Mouse (Mus musculus): ENCODE results near the gene Orai1. TPM values are rescaled to one million over a fixed set of nuclear protein-coding genes. Genes with fewer than 3 reads are reported as not detected.

Orai1 gene
- polyA plus RNA-seq, 1 experiment = 63.2 TPM

GRCm38 (mm10) chr5:123011705-123012104 is 3.2 kb upstream of the Orai1 start:
- no peaks in the 10 kb centered on the region for H3K36me3 ChIP-seq (ENCODE audit: control insufficient read depth, insufficient read depth, low read length)
- DNase-seq = no peak
- WGBS = 93% methylated on average over 9 of the region's 9 CpGs
- no peak overlapping the region for H3K4me3 ChIP-seq (ENCODE audit: insufficient read depth, low read depth, low read length)
- no peaks in the 10 kb centered on the region for H3K27me3 ChIP-seq (replicated peaks; ENCODE audit: control insufficient read depth, insufficient read depth, low read length)
- no peak for TF ChIP-seq CTCF (conservative IDR thresholded peaks at IDR 0.05; ENCODE audit: insufficient read depth, insufficient read length, low read depth, low read length)
- no peak for TF ChIP-seq POLR2A (IDR thresholded peaks at IDR 0.05; ENCODE audit: low read depth, low read length)
- H3K27ac ChIP-seq (ENCODE audit: insufficient read depth, low read depth, low read length) = no peak overlapping the region
- peaks cover 8% of the 10 kb centered on the region; the same call in 1 of the 2 replicates for H3K4me1 ChIP-seq (ENCODE audit: control insufficient read depth, insufficient read depth, low read length)

GRCm38 (mm10) chr5:123013599-123014315 is 1.1 kb upstream of the Orai1 start:
- no peak overlapping the region for H3K27ac ChIP-seq (ENCODE audit: insufficient read depth, low read depth, low read length)
- DNase-seq = peak; percentile 79

GRCm38 (mm10) chr5:123015915-123016314 is 1.0 kb downstream of the Orai1 start:
- TF ChIP-seq CTCF (conservative IDR thresholded peaks at IDR 0.05; ENCODE audit: insufficient read depth, insufficient read length, low read depth, low read length) = no peak
- no peak for TF ChIP-seq POLR2A (IDR thresholded peaks at IDR 0.05; ENCODE audit: low read depth, low read length)
- DNase-seq = no peak
- 32% methylated on average over 8 of the region's 8 CpGs for WGBS
- Histone ChIP-seq H3K27ac (ENCODE audit: insufficient read depth, low read depth, low read length) (peak overlapping the region; percentile 90), H3K27me3 (replicated peaks; ENCODE audit: control insufficient read depth, insufficient read depth, low read length) (no peaks in the 10 kb centered on the region), H3K36me3 (ENCODE audit: control insufficient read depth, insufficient read depth, low read length) (no peaks in the 10 kb centered on the region), H3K4me1 (ENCODE audit: control insufficient read depth, insufficient read depth, low read length) (peaks cover 22% of the 10 kb centered on the region), H3K4me3 (ENCODE audit: insufficient read depth, low read depth, low read length) (peak overlapping the region; percentile 96)

More at GRCm38 (mm10) chr5:123013599-123014315, 1.1 kb upstream of the Orai1 start:
- Histone ChIP-seq H3K27me3 (replicated peaks; ENCODE audit: control insufficient read depth, insufficient read depth, low read length) (no peaks in the 10 kb centered on the region), H3K36me3 (ENCODE audit: control insufficient read depth, insufficient read depth, low read length) (no peaks in the 10 kb centered on the region), H3K4me3 (ENCODE audit: insufficient read depth, low read depth, low read length) (no peak overlapping the region), H3K4me1 (ENCODE audit: control insufficient read depth, insufficient read depth, low read length) (peaks cover 18% of the 10 kb centered on the region)
- 62% methylated on average over 9 of the region's 9 CpGs for WGBS
- peak; percentile 77 for TF ChIP-seq CTCF (conservative IDR thresholded peaks at IDR 0.05; ENCODE audit: insufficient read depth, insufficient read length, low read depth, low read length)
- TF ChIP-seq POLR2A (IDR thresholded peaks at IDR 0.05; ENCODE audit: low read depth, low read length) = no peak

GRCm38 (mm10) chr5:123017504-123017903 is 2.6 kb downstream of the Orai1 start:
- peaks cover 22% of the 10 kb centered on the region for H3K4me1 ChIP-seq (ENCODE audit: control insufficient read depth, insufficient read depth, low read length)
- 60% methylated on average over 4 of the region's 4 CpGs for WGBS
- peak; percentile 65 for DNase-seq
- TF ChIP-seq POLR2A (IDR thresholded peaks at IDR 0.05; ENCODE audit: low read depth, low read length) (no peak), CTCF (conservative IDR thresholded peaks at IDR 0.05; ENCODE audit: insufficient read depth, insufficient read length, low read depth, low read length) (peak; percentile 15; the same call in 1 of the 2 replicates)
- H3K27ac ChIP-seq (ENCODE audit: insufficient read depth, low read depth, low read length) = no peak overlapping the region
- no peaks in the 10 kb centered on the region for H3K36me3 ChIP-seq (ENCODE audit: control insufficient read depth, insufficient read depth, low read length)
- H3K4me3 ChIP-seq (ENCODE audit: insufficient read depth, low read depth, low read length) = no peak overlapping the region
- no peaks in the 10 kb centered on the region for H3K27me3 ChIP-seq (replicated peaks; ENCODE audit: control insufficient read depth, insufficient read depth, low read length)

GRCm38 (mm10) chr5:123019336-123020016 is 4.6 kb downstream of the Orai1 start:
- no peak for TF ChIP-seq POLR2A (IDR thresholded peaks at IDR 0.05; ENCODE audit: low read depth, low read length)
- TF ChIP-seq CTCF (conservative IDR thresholded peaks at IDR 0.05; ENCODE audit: insufficient read depth, insufficient read length, low read depth, low read length) = no peak
- Histone ChIP-seq H3K4me3 (ENCODE audit: insufficient read depth, low read depth, low read length) (no peak overlapping the region), H3K36me3 (ENCODE audit: control insufficient read depth, insufficient read depth, low read length) (no peaks in the 10 kb centered on the region), H3K4me1 (ENCODE audit: control insufficient read depth, insufficient read depth, low read length) (peaks cover 23% of the 10 kb centered on the region), H3K27me3 (replicated peaks; ENCODE audit: control insufficient read depth, insufficient read depth, low read length) (no peaks in the 10 kb centered on the region), H3K27ac (ENCODE audit: insufficient read depth, low read depth, low read length) (no peak overlapping the region)
- no peak for DNase-seq
- 67% methylated on average over 10 of the region's 10 CpGs for WGBS

GRCm38 (mm10) chr5:123020426-123020825 is 5.6 kb downstream of the Orai1 start:
- H3K27ac ChIP-seq (ENCODE audit: insufficient read depth, low read depth, low read length) = no peak overlapping the region
- 89% methylated on average over 5 of the region's 5 CpGs for WGBS
- H3K4me3 ChIP-seq (ENCODE audit: insufficient read depth, low read depth, low read length) = no peak overlapping the region
- no peak for DNase-seq
- peaks cover 26% of the 10 kb centered on the region for H3K4me1 ChIP-seq (ENCODE audit: control insufficient read depth, insufficient read depth, low read length)
- H3K36me3 ChIP-seq (ENCODE audit: control insufficient read depth, insufficient read depth, low read length) = no peaks in the 10 kb centered on the region
- no peak for TF ChIP-seq CTCF (conservative IDR thresholded peaks at IDR 0.05; ENCODE audit: insufficient read depth, insufficient read length, low read depth, low read length)
- no peaks in the 10 kb centered on the region for H3K27me3 ChIP-seq (replicated peaks; ENCODE audit: control insufficient read depth, insufficient read depth, low read length)

GRCm38 (mm10) chr5:123021438-123021837 is 6.6 kb downstream of the Orai1 start:
- Histone ChIP-seq H3K27me3 (replicated peaks; ENCODE audit: control insufficient read depth, insufficient read depth, low read length) (no peaks in the 10 kb centered on the region), H3K27ac (ENCODE audit: insufficient read depth, low read depth, low read length) (no peak overlapping the region), H3K4me1 (ENCODE audit: control insufficient read depth, insufficient read depth, low read length) (peaks cover 22% of the 10 kb centered on the region), H3K36me3 (ENCODE audit: control insufficient read depth, insufficient read depth, low read length) (no peaks in the 10 kb centered on the region), H3K4me3 (ENCODE audit: insufficient read depth, low read depth, low read length) (no peak overlapping the region)
- 79% methylated on average over 7 of the region's 7 CpGs for WGBS
- DNase-seq = no peak
- TF ChIP-seq CTCF (conservative IDR thresholded peaks at IDR 0.05; ENCODE audit: insufficient read depth, insufficient read length, low read depth, low read length) = no peak
